Mouse (Mus musculus): ENCODE measurements around the gene Foxo6.

- TF ChIP-seq CTCF (IDR thresholded peaks at IDR 0.05; ENCODE audit: low read depth) (no peak), EP300 (optimal IDR thresholded peaks at IDR 0.05) (no peak)
These were observed 1.9 kb downstream of the Foxo6 start for GRCm38 (mm10) chr4:120285223-120285622.
